Mouse (Mus musculus) kidney, postnatal 4 days (tissue): Measurements from ENCODE around the gene Ubr3.
"Not testable (repeated sequence)": the region's sequence is repeated elsewhere in the genome, so short reads cannot be mapped to it uniquely, and the experiment has no call there.

ENCODE experiments used
- DNase-seq, 2 experiments: peaks; one replicate each; pipeline ENCODE4 v3.0.0; 2021; ENCODE audit warnings: mixed read lengths in 2 of 2

Ubr3 gene

DNA sequence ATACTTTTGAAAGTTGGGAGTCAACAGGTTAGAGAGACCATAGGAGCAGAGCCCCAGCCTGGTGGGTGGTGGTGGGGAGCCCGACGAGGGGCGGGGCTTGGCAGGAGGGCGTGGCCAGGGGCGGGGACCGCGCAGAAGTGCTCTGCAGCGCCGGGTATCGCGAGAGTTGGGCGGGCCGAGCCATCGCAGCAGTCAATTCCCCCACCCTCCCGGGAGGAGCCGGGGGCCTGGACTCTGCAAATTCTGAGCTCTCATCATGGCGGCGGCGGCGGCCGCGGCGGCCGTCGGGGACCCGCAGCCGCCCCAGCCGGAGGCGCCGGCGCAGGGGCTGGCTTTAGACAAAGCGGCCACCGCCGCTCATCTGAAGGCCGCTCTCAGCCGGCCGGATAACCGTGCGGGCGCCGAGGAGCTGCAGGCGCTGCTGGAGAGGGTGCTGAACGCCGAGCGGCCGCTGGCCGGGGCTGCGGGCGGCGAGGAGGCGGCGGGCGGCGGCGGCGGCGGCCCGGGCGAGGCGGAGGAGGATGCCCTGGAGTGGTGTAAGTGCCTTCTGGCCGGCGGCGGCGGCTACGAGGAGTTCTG is at the start of gene Ubr3:
Ubr3 (plus strand) TSS at position 208 of the 579 bp plus-strand sequence.
- peak; percentile 100 for DNase-seq

DNA sequence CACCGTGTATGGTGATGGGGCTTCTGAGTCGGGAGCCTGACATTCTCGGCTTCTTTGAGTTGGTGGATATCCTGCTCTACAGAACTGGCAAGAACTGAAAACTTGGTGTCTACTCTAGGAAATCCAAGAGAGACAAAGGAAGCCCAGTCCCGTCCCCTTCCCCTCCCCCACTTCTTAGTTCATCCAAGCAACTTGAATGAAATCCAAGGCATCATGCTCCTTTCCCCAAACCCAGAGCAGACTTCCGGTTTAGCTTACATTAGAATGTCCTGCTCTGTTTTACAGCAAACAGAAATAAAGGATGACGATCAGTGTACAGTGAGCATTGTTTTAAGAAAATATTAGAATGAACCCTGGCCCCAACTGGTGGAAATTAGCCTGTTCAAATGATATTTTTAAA is 47.8 kb upstream of the Ubr3 start:
- peak in 1 of 2 experiments; percentile 31 for DNase-seq

DNA sequence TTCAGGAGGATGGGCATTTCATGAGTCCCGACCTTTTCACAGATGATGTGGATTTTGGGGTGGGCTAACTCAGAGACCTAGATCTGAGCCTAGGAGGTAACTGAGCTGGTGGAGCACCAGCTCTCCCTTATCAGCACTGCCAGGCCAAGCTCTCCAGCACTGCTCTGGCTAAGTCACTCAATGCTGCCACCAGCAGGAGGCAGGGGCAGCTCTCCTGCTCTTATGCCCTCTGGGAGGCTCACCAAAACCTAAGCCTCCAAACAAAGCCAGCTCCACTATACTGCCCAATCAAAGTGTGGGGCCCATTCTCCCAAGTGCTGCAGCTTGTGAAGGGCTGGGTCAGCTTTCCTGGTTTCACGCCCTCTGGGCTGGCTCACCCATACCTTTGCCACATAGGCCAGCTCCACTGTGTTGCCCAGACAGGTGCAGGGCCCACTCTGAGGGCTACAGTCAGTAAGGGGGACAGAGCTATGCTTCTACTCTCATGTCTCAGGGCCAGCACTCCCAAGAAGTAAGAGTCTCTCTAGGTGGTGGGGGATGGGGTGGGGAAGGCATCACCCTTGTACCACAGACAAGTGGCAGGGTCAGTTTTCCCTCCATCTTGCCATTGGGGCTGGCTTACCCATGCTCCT is 45.5 kb upstream of the Ubr3 start:
- DNase-seq = no peak

DNA sequence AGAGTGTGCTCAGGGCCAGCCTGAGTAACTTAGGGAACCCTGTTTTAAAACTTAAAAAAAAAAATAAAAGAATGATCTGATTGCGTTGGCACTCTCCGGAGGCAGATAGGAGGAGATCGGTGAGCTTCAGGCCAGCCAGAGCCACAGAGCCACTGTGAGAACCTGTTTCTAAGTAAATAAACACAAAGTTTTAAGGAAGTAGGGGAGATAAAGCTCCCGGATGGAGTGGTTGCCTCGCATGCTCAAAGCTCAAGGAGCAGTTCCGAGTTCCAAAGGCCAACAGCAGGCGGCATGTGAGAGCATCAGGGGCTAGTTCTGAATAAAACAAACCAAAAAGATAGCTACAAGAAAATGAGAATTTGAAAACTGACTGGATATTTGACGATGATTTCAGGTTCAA is 40.7 kb upstream of the Ubr3 start:
- no peak for DNase-seq

DNA sequence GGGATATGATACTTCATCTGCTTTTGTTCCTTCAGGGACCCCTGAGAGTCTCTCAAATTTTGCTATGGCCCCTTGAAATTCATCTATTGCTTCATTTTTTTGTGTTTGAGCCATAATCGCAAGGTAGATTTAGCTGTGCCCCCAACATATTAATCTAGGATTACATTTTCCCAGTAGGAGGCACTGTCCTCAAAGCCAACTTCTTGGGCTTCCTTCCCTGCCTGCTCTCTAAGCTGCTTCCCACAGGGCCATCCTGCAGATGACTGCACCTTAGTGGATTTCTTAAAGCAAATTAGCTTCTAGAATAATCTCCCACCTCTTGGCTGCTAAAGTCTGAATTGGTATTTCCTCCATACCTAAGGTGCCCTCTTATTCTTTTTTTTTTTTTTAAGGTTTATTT is 39.2 kb upstream of the Ubr3 start:
- no peak for DNase-seq

DNA sequence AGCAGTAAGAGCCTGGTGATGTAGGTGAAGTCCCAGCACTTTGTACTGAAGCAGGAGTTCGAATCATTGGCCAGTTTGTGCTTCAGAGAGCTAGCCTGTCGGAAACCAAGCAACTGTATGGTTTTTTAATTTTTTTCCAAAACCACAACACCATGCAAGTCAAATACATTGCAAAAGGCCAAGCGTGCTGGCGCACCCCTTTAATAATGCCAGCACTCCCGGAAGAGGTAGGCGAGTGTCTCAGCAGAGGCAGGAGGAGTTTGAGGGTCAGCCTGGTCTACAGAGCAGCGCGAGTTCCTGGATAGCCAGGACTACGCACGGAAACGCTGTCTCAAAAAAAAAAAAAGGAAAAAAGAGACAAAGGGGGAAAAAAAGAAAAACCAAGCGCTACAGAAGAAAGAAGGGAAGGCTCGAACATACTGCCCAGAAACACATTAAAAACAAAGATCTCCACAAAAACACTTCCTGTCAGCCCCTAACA is 36.0 kb upstream of the Ubr3 start:
- peak; percentile 38 to 44 for DNase-seq

DNA sequence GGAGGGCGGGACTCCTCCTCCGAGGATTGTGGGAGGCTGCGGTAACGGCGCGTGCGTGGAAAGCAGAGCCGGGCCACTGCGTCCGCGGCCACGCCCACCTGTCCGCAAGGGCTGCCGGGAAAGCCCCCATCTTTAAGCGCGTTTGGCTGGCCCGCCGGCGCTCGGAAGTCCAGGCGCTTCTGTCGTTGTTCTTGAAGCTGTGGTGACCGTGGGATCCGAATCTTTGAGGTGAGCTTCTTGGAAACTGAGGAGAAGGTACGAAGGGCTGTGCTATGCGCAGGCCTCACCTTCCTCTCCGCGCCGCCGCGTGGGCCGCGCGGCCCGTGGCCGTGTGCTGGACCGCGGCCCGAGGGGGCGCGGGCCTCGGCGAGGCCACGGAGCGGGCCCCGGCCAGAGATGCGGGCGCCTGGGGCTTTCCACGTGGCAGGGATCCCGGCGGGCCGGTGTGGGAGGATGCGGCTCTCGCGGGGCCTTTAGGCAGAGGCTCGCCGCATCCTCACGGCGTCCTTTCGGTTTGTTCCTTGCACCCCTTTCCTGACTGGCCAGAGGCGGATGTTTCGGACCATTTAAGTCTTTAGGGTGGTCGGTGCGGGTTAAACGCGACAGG is 35.5 kb upstream of the Ubr3 start, which contains the start of gene Ssb:
Ssb (plus strand) TSS at position 78 of the 607 bp plus-strand sequence.
- DNase-seq = peak; percentile 97 to 98

DNA sequence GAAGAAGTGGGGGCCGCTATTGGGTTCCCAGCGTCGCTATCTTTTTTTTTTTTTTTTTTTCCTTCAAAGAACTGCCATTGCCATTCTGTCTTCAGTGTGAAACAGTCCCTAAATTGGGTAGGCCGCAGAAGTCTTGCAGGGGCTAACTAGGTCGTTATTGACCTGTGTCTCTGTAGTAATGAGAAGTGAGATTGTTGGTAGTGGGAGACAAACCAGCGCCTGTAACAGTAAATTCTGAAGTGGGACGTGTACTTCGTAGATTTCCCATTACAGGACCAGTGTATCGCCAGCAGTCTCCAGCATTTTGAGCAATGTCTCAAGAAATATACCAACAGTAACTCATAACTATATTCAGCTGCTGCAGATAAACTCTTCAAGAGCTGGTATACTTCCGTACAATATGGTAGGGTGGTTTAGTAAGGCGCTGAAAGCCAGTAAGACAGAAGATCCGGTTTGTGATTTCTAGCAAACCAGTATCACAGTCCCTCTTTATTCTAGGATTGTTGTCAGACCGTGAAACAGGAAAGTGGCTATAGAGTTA is 34.9 kb upstream of the Ubr3 start:
- no peak for DNase-seq

DNA sequence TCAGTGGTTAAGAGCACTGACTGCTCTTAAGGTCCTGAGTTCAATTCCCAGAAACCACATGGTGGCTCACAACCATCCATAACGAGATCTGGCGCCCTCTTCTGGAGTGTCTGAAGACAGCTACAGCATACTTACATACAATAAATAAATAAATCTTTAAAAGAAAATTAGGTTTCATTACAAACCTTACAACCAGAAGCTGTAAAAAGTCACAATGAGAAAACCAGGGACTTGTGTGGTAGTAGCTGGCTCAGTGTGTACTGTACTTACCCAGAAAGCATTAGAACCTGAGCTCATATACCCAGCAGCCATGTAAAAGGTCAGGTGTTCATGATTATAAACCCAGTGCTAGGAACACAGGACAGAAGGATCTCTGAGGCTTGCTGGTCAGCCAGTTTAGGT is 13.1 kb upstream of the Ubr3 start:
- no peak for DNase-seq

DNA sequence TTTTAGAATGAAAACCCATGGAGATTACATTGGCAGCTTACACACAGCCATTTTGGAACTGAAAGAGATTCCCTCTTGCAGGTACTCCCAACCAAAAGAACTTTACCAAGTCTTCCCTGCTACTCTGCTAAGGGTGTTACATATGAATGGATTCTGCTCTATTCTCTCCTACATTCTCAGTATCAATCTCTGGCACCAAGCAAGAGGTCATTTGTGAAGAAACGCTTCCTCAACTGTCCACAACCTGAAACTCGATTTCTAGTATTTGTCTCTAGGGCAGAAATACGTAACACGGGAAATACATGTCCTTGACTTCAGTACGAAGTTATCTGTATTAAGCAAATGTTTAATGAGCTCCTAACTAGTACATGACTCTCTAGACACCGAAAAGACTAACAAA is 12.5 kb upstream of the Ubr3 start:
- DNase-seq = no peak

DNA sequence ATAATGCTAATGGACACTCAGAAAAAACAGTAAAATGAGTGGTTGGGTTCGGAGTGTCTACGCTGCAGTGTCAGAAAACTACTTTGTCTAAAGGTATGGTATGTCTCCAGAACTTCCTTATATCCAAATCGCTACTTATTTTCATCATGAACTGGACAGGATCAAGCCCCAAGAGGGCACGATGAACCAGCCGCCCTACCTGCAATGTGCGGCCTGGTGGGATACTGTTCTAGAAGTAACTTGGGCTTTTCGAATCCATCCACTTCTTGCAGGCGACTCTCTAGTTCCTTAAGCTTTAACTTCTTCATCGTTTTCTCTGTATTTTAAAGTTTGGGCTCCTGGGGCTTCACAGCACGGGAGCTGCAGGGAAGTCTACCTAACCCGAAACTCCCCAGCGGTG is 12.0 kb upstream of the Ubr3 start:
- DNase-seq = no peak

DNA sequence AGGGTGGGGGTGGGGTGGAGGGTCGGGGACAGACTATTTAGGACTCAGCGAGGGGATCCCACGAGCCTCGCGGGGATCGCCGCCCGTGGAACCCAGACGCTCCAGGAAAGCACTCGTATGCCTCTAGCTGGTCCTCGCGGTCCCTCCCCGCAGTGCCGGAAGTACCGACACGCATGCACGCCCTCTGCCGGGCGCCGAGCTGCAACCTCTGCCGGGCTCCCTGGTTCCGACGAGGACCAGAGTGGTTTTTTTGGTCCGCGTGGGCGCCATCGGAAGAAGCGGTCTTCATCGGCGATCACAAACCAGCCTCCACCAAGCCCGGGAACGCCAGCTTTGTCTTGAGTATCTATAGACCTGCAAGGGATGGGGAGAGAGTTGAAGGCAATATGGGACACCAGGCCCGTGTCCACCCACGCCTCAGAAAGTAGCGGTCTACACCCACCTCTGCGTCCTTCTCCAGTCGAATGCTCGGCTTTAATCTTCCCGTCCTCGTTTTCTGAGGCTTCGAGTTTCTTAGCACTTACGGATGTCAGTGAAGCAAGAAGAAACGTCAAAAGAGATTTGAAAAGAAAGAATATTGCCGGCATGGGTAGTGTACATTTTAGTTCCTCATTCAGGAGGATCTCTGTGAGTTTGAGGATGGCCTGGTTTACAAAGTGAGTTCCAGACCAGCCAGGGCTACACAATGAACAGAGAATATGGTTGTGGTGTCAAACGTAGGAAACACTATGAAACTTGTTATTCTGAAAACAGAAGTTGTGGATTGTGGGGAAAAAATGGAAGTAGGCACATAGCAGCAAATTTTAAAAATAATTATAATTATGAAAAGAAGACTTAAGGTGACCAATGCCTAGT is 11.4 kb upstream of the Ubr3 start, which contains the start of gene Mettl5:
Mettl5 (minus strand) TSS at position 165 of the 855 bp plus-strand sequence.
- DNase-seq = peak; percentile 93 to 96

DNA sequence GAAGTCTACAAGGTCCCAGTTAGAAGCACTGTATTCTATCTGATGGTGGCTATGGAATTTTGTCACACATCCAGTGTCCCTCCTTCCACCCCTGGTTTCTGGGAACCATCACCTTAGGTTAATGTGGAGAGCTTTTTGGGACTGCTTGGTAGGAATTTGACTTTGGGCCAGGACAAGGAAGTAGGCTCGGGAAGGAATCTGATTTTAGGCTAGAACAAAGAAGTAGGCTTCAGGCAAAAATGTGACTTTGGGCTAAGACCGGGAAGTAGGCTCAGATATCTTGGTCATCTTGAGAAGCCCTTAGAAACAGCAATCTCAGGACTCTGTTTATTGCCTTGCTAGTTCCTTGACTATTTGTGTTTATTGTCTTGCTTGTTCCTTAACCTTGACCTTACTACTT is 8.1 kb upstream of the Ubr3 start:
- DNase-seq = no peak

DNA sequence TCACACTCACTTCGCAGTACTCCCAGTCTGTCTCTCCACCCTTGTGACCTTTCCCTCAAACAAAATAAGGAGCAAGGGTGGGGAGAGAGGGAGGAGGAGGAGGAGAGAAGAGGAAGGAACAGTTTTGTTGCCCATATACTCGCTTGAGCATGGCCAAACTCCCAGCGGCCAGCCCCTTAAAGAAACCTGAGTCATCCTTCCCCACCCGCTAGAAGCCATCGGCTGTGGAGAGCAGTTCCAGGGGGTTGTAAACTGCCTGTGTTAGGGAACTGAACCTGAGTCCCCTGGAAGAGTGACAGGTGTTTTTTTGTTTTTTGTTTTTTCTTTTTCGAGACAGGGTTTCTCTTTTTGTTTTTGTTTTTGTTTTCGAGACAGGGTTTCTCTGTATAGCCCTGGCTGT is 6.2 kb upstream of the Ubr3 start:
- no peak for DNase-seq

DNA sequence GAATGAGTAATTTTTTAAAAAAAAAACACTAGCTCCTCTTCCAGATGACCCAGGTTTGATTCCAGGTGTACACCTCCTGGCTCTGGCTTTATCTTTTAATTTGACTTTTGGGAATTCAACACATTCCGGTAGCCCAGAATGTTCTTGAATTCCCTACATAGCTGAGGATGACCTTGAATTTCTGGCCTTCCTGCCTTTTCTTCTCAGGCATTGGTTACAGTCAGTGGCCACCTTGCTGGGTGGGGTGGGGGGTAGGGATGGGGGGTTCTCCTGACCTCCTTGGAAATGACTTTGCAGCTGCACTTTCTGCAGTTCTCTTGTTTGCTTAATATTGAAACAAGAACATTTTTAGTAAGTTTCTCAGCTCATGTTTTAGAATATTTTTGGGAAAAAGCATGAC is 3.9 kb upstream of the Ubr3 start:
- no peak for DNase-seq

DNA sequence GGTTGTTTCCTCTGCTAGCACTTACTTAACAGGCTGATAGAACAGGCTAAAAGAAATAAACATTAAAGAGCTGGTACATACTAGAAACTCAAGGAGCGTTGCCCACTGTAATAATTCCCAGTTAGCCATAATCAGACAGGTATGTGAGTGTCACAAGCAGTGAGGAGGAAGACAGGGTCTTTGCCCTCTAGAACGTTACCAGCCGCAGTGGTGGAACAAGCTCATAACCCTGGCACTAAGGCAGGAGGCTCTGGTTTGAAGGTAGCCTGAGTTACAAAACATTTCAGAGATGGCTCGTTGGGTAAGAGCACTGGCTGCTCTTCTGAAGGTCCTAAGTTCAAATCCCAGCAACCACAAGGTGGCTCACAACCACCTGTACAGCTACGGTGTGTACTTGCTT is 3.2 kb upstream of the Ubr3 start:
- no peak for DNase-seq

DNA sequence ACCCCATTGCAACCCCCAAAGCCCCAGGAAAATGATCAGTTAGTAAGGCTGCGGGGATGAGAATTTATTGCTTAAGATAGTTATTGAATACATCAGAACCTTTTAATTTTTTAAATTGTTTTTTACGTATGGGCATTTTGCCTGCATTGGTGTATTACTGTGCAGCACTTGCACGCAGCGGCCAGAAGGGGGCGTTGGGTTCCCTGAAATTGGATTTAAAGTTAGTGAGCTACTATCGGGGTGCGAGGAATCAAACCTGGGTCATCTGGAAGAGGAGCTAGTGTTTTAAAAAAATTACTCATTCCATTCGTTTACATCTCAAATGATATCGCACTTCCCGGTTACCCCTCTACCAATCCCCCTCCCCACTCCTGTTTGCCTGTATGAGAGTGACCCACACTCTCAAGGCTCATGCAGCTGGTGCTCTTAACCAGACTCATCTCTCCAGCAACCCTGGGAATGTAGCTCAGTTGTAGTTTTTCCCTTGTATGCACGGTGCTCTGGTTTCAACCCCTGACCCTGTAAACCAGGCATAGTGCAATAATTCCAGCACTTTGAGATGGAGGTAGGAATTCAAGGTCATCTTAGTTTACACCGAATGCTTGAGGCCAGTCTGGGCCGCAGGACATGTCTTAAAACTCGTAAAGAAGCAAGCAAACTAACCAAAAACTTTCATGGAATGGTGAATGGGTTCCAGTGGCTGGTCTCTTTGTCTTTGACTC is 1.4 kb upstream of the Ubr3 start:
- DNase-seq = peak in 1 of 2 experiments; percentile 14

DNA sequence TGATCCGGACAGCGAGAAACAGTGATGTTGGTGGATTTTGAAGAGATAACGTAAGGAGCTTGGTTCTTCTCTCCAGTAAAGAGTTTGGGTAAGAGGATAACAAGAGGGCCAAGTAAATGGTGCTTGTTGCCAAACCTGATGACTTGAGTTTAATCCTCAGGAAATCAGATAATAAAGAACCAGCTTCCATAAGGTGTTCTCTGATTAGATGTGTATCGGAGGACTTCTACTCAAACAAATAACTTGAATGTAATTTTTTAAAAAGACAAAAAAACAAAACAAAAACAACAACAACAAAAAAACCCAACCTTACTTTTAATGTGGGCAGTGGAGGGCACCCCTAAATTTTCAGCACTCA is 843 bp upstream of the Ubr3 start:
- DNase-seq = no peak

DNA sequence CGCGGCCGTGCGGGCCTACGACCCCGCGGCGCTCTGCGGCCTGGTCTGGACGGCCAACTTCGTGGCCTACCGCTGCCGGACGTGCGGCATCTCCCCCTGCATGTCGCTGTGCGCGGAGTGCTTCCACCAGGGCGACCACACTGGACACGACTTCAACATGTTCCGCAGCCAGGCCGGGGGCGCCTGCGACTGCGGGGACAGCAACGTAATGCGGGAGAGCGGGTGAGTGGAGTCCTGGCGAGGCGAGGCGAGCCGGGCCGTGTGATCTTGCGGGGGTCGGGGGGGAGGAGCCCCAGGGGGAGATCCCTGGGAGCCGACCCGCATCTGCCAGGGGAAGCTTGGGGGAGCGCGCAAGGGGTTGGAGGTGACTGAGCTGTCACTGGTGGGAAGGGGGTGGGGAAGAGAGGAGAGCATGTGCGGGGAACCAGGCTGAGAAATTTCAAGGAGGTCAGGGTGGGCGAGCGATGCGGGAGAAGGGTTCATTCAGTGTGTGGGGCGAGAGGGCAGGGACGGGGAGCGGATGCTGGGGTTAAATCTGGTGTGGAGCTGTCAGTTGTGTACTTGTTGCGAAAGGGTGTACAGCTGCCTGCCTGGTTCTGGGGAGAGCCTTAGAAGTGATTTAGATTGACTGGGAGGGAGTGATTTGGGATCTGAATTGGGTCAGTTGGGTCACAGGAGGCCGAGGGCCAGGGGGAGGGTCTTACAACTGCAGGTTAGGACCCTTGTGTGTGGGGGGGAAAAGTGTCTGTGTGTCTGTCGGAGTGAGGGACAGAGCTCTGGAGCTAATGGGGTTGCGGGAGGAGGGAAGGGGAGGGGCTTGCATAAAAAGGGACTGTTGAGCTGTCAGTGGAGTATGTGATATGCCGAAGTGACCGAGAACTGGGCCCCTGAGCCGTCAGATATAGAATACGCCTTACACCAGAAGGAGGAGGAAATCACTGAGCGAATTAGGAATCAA is 851 bp downstream of the Ubr3 start:
- DNase-seq = peak; percentile 61 to 78

DNA sequence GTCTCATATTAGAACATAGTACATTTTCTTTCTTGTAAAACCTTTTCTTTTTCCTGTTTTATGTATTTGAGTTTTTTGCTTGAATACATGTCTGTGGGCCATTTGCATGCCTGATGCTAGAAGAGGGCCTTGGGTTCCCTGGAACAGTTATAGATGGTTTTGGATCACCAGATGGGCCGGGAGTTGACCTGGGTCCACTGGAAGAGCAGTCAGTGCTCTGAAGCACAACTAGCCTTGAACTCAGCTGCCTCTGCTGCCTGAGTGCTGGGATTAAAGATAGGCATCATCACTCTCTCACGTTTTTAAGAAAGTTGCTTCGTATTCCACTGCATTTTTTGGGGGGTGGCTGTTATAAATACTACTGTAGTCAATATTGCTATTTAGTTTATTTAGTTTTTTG is 6.5 kb downstream of the Ubr3 start:
- DNase-seq = no peak

DNA sequence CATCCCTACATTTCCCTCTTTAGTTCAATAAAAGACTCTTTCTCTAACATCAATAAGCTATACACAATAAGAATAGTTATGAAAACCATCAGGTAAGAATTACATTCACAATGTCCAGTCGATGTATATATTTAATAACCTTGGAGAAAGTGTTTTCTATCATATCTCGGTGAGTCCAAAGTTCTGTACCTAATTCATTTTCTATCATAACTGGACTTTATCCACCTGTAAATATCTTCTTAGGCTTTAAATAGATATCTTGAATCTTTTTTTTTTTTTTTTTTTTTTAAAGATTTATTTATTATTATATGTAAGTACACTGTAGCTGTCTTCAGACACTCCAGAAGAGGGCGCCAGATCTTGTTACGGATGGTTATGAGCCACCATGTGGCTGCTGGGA is 10.3 kb downstream of the Ubr3 start:
- not testable (repeated sequence) for DNase-seq
